Mouse (Mus musculus): ENCODE data around the gene L2hgdh. TPM values are rescaled to one million over a fixed set of nuclear protein-coding genes. Genes with fewer than 3 reads are reported as not detected.

The L2hgdh gene
- polyA plus RNA-seq, 1 experiment from 2014 or later: 3.7 TPM

GRCm38 (mm10) chr12:69732221-69732620 lies 7.5 kb upstream of the L2hgdh start:
- Histone ChIP-seq H3K4me1 (ENCODE audit: insufficient read depth, low read depth, low read length) (no peaks in the 10 kb centered on the region), H3K36me3 (ENCODE audit: insufficient read depth, low read length) (no peaks in the 10 kb centered on the region), H3K9ac (replicated peaks; ENCODE audit: low read depth) (no peak overlapping the region), H3K27me3 (replicated peaks; ENCODE audit: insufficient read depth, low read length) (no peaks in the 10 kb centered on the region), H3K27ac (ENCODE audit: low read length) (no peak overlapping the region), H3K4me3 (ENCODE audit: low read depth, low read length) (no peak overlapping the region), H3K4me2 (replicated peaks; ENCODE audit: low read depth, low read length) (no peak overlapping the region), H3K9me3 (ENCODE audit: low read length) (no peaks in the 10 kb centered on the region)
- 44% methylated on average over 5 of the region's 5 CpGs for WGBS
- no peak for DNase-seq (ENCODE audit: low spot score)
- TF ChIP-seq EP300 (IDR thresholded peaks at IDR 0.05): no peak
- no peak for TF ChIP-seq CTCF (IDR thresholded peaks at IDR 0.05)
- no peak for ATAC-seq

- 73% methylated on average over 1 of the region's 1 CpGs for WGBS
- no peak overlapping the region for H3K4me3 ChIP-seq (ENCODE audit: low read depth, low read length)
Observed at GRCm38 (mm10) chr12:69730306-69730705, 5.6 kb upstream of the L2hgdh start.

GRCm38 (mm10) chr12:69729246-69729645 lies 4.6 kb upstream of the L2hgdh start:
- DNase-seq (ENCODE audit: low spot score) (no peak), ATAC-seq (no peak)
- Histone ChIP-seq H3K9me3 (ENCODE audit: low read length) (no peaks in the 10 kb centered on the region), H3K27me3 (replicated peaks; ENCODE audit: insufficient read depth, low read length) (no peaks in the 10 kb centered on the region), H3K4me2 (replicated peaks; ENCODE audit: low read depth, low read length) (no peak overlapping the region), H3K27ac (ENCODE audit: low read length) (no peak overlapping the region), H3K4me3 (ENCODE audit: low read depth, low read length) (no peak overlapping the region), H3K36me3 (ENCODE audit: insufficient read depth, low read length) (no peaks in the 10 kb centered on the region), H3K9ac (replicated peaks; ENCODE audit: low read depth) (no peak overlapping the region), H3K4me1 (ENCODE audit: insufficient read depth, low read depth, low read length) (0 out of 2 replicates have a peak, but pooled peaks cover under 1% of the 10 kb centered on the region)
- 95% methylated on average over 1 of the region's 1 CpGs for WGBS
- TF ChIP-seq CTCF (IDR thresholded peaks at IDR 0.05): no peak
- TF ChIP-seq EP300 (IDR thresholded peaks at IDR 0.05): no peak

More at GRCm38 (mm10) chr12:69730306-69730705, 5.6 kb upstream of the L2hgdh start:
- ATAC-seq: no peak
- no peak overlapping the region for H3K27ac ChIP-seq (ENCODE audit: low read length)
- no peak for TF ChIP-seq EP300 (IDR thresholded peaks at IDR 0.05)
- no peak for TF ChIP-seq CTCF (IDR thresholded peaks at IDR 0.05)
- no peaks in the 10 kb centered on the region for H3K9me3 ChIP-seq (ENCODE audit: low read length)
- no peak overlapping the region for H3K9ac ChIP-seq (replicated peaks; ENCODE audit: low read depth)
- H3K4me1 ChIP-seq (ENCODE audit: insufficient read depth, low read depth, low read length): no peaks in the 10 kb centered on the region
- H3K27me3 ChIP-seq (replicated peaks; ENCODE audit: insufficient read depth, low read length): no peaks in the 10 kb centered on the region
- no peak for DNase-seq (ENCODE audit: low spot score)
- no peaks in the 10 kb centered on the region for H3K36me3 ChIP-seq (ENCODE audit: insufficient read depth, low read length)
- no peak overlapping the region for H3K4me2 ChIP-seq (replicated peaks; ENCODE audit: low read depth, low read length)

GRCm38 (mm10) chr12:69724018-69724710 lies 509 bp downstream of the L2hgdh start:
- H3K9ac ChIP-seq (replicated peaks; ENCODE audit: low read depth): peak overlapping the region; percentile 41; the same call in 1 of the 2 replicates
- peak overlapping the region; percentile 69 for H3K4me3 ChIP-seq (ENCODE audit: low read depth, low read length)
- 1% methylated on average over 24 of the region's 24 CpGs for WGBS
- no peak for ATAC-seq
- H3K9me3 ChIP-seq (ENCODE audit: low read length): no peaks in the 10 kb centered on the region
- H3K4me1 ChIP-seq (ENCODE audit: insufficient read depth, low read depth, low read length): 0 out of 2 replicates have a peak, but pooled peaks cover 3% of the 10 kb centered on the region
- no peaks in the 10 kb centered on the region for H3K36me3 ChIP-seq (ENCODE audit: insufficient read depth, low read length)
- peak; percentile 17 for DNase-seq (ENCODE audit: low spot score)
- H3K4me2 ChIP-seq (replicated peaks; ENCODE audit: low read depth, low read length): peak overlapping the region; percentile 94
- no peaks in the 10 kb centered on the region for H3K27me3 ChIP-seq (replicated peaks; ENCODE audit: insufficient read depth, low read length)
- H3K27ac ChIP-seq (ENCODE audit: low read length): peak overlapping the region; percentile 88
- TF ChIP-seq CTCF (IDR thresholded peaks at IDR 0.05) (no peak), EP300 (IDR thresholded peaks at IDR 0.05) (no peak)

- Histone ChIP-seq H3K9me3 (ENCODE audit: low read length) (no peaks in the 10 kb centered on the region), H3K4me1 (ENCODE audit: insufficient read depth, low read depth, low read length) (0 out of 2 replicates have a peak, but pooled peaks cover 3% of the 10 kb centered on the region), H3K4me2 (replicated peaks; ENCODE audit: low read depth, low read length) (no peak overlapping the region), H3K36me3 (ENCODE audit: insufficient read depth, low read length) (no peaks in the 10 kb centered on the region), H3K27ac (ENCODE audit: low read length) (no peak overlapping the region), H3K4me3 (ENCODE audit: low read depth, low read length) (no peak overlapping the region), H3K9ac (replicated peaks; ENCODE audit: low read depth) (no peak overlapping the region), H3K27me3 (replicated peaks; ENCODE audit: insufficient read depth, low read length) (no peaks in the 10 kb centered on the region)
- no peak for ATAC-seq
- no peak for DNase-seq (ENCODE audit: low spot score)
- WGBS: 47% methylated on average over 2 of the region's 2 CpGs
- TF ChIP-seq EP300 (IDR thresholded peaks at IDR 0.05) (no peak), CTCF (IDR thresholded peaks at IDR 0.05) (no peak)
Observed at GRCm38 (mm10) chr12:69723376-69723775, 1.3 kb downstream of the L2hgdh start.

GRCm38 (mm10) chr12:69722857-69723256 lies 1.8 kb downstream of the L2hgdh start:
- TF ChIP-seq EP300 (IDR thresholded peaks at IDR 0.05) (no peak), CTCF (IDR thresholded peaks at IDR 0.05) (no peak)
- no peaks in the 10 kb centered on the region for H3K27me3 ChIP-seq (replicated peaks; ENCODE audit: insufficient read depth, low read length)
- no peak overlapping the region for H3K4me3 ChIP-seq (ENCODE audit: low read depth, low read length)
- H3K36me3 ChIP-seq (ENCODE audit: insufficient read depth, low read length): no peaks in the 10 kb centered on the region
- H3K4me2 ChIP-seq (replicated peaks; ENCODE audit: low read depth, low read length): no peak overlapping the region
- 0 out of 2 replicates have a peak, but pooled peaks cover 3% of the 10 kb centered on the region for H3K4me1 ChIP-seq (ENCODE audit: insufficient read depth, low read depth, low read length)
- WGBS: 87% methylated on average over 3 of the region's 3 CpGs
- ATAC-seq (no peak), DNase-seq (ENCODE audit: low spot score) (no peak)
- H3K9me3 ChIP-seq (ENCODE audit: low read length): no peaks in the 10 kb centered on the region
- no peak overlapping the region for H3K9ac ChIP-seq (replicated peaks; ENCODE audit: low read depth)
- H3K27ac ChIP-seq (ENCODE audit: low read length): no peak overlapping the region

Data from lung, postnatal 0 days (tissue).